Mouse (Mus musculus): ENCODE data around the gene Fam208a. TPM values are rescaled to one million over a fixed set of nuclear protein-coding genes. Genes with fewer than 3 reads are reported as not detected.

The Fam208a gene
- 15.7 and 16.2 TPM in 2 replicates for polyA plus RNA-seq (2015; fragmentation: Nextera tagmentation; extraction: Ambion mirVana)

- Histone ChIP-seq H3K27me3 (peaks cover 4% of the 10 kb centered on the region; the same call in 1 of the 2 replicates), H3K4me1 (peaks cover 7% of the 10 kb centered on the region; the same call in 1 of the 2 replicates), H3K4me3 (peak within 1 kb of the TSS; percentile 72), H3K36me3 (ENCODE audit: poor library complexity, severe bottlenecking) (peaks cover 23% of the 10 kb centered on the region), H3K9me3 (replicated peaks) (peaks cover 5% of the 10 kb centered on the region; the same call in 1 of the 2 replicates), H3K4me2 (peak within 1 kb of the TSS; percentile 79), H3K27ac (peak within 1 kb of the TSS; percentile 98), H3K9ac (peak within 1 kb of the TSS; percentile 88)
- 2% methylated on average over 32 of the region's 43 CpGs for WGBS
- peak; percentile 98 for ATAC-seq
Measured at GRCm38 (mm10) chr14:27428573-27428972, at the start of gene Fam208a. Fam208a (plus strand) TSS chr14:27428834.

DNA sequence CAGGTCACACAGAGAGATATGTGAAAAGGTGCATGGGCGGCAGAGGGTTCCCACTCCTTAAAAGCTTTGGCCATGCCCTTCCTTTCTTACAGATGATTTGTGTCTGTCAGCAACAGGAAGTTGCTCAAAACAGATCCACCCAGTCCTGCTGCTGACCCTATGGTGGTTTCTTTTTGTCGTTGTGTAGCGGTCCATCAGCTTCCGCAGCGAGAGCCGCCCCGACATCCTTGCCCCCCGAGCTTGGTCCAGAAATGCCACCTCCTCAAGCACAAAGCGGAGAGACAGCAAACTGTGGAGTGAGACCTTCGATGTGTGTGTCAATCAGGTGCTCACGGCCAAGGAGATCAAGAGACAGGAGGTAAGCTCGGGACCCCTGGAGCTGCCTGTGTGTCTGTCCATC lies 49.2 kb upstream of the Fam208a start:
- 89% methylated on average over 12 of the region's 12 CpGs for WGBS
- no peak for ATAC-seq

DNA sequence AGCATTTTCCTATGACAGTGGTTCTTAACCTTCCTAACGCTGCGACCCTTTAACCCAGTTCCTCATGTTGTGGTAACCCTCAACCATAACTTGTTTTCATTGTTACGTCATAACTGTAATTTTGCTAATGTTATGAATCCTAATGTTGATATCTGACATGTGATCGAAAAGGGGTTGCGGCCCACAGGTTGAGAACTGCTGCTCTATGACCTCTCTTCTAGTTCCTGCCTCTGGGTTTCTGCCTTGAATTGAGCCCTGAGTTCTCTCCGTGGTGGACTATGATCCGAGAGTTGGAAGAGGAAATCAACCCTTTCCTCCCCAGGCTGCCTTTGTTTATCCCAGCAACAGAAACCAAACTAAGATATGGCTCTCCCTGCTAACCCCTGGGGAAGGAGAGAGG lies 47.2 kb upstream of the Fam208a start:
- 91% methylated on average over 7 of the region's 7 CpGs for WGBS
- H3K36me3 ChIP-seq (ENCODE audit: poor library complexity, severe bottlenecking), result no peaks in the 10 kb centered on the region
- H3K27me3 ChIP-seq, result no peaks in the 10 kb centered on the region
- no peaks in the 10 kb centered on the region for H3K4me1 ChIP-seq
- H3K4me2 ChIP-seq, result no peak overlapping the region
- H3K9me3 ChIP-seq (replicated peaks), result no peaks in the 10 kb centered on the region
- H3K4me3 ChIP-seq, result no peak overlapping the region
- H3K9ac ChIP-seq, result no peak overlapping the region
- H3K27ac ChIP-seq, result no peak overlapping the region
- no peak for ATAC-seq

More for the DNA sequence above, 49.2 kb upstream of the Fam208a start:
- Histone ChIP-seq H3K4me1 (no peaks in the 10 kb centered on the region), H3K27ac (no peak overlapping the region), H3K27me3 (no peaks in the 10 kb centered on the region), H3K4me2 (no peak overlapping the region), H3K9ac (no peak overlapping the region), H3K36me3 (ENCODE audit: poor library complexity, severe bottlenecking) (no peaks in the 10 kb centered on the region), H3K9me3 (replicated peaks) (no peaks in the 10 kb centered on the region), H3K4me3 (no peak overlapping the region)

GRCm38 (mm10) chr14:27383321-27383830 lies 45.3 kb upstream of the Fam208a start:
- Histone ChIP-seq H3K4me3 (no peak overlapping the region), H3K9ac (no peak overlapping the region), H3K4me1 (no peaks in the 10 kb centered on the region), H3K36me3 (ENCODE audit: poor library complexity, severe bottlenecking) (no peaks in the 10 kb centered on the region), H3K27ac (no peak overlapping the region), H3K9me3 (replicated peaks) (no peaks in the 10 kb centered on the region), H3K27me3 (no peaks in the 10 kb centered on the region), H3K4me2 (no peak overlapping the region)
- no peak for ATAC-seq
- 92% methylated on average over 5 of the region's 5 CpGs for WGBS

- H3K9me3 ChIP-seq (replicated peaks), result no peaks in the 10 kb centered on the region
- no peak overlapping the region for H3K9ac ChIP-seq
- 85% methylated on average over 4 of the region's 4 CpGs for WGBS
- no peak overlapping the region for H3K27ac ChIP-seq
- no peak for ATAC-seq
- H3K4me2 ChIP-seq, result no peak overlapping the region
- no peaks in the 10 kb centered on the region for H3K36me3 ChIP-seq (ENCODE audit: poor library complexity, severe bottlenecking)
- H3K4me3 ChIP-seq, result no peak overlapping the region
- no peaks in the 10 kb centered on the region for H3K4me1 ChIP-seq
- no peaks in the 10 kb centered on the region for H3K27me3 ChIP-seq
Measured at GRCm38 (mm10) chr14:27384143-27384542, 44.5 kb upstream of the Fam208a start.

- Histone ChIP-seq H3K9ac (no peak overlapping the region), H3K4me2 (no peak overlapping the region), H3K4me3 (no peak overlapping the region), H3K9me3 (replicated peaks) (no peaks in the 10 kb centered on the region), H3K36me3 (ENCODE audit: poor library complexity, severe bottlenecking) (no peaks in the 10 kb centered on the region), H3K4me1 (no peaks in the 10 kb centered on the region), H3K27ac (no peak overlapping the region), H3K27me3 (no peaks in the 10 kb centered on the region)
- no peak for ATAC-seq
Measured at GRCm38 (mm10) chr14:27388616-27389015, 40.0 kb upstream of the Fam208a start.

GRCm38 (mm10) chr14:27389722-27390121 lies 38.9 kb upstream of the Fam208a start:
- Histone ChIP-seq H3K27me3 (no peaks in the 10 kb centered on the region), H3K9ac (no peak overlapping the region), H3K4me1 (no peaks in the 10 kb centered on the region), H3K27ac (no peak overlapping the region), H3K4me2 (no peak overlapping the region), H3K9me3 (replicated peaks) (no peaks in the 10 kb centered on the region), H3K4me3 (no peak overlapping the region), H3K36me3 (ENCODE audit: poor library complexity, severe bottlenecking) (no peaks in the 10 kb centered on the region)
- 77% methylated on average over 2 of the region's 2 CpGs for WGBS
- no peak for ATAC-seq

GRCm38 (mm10) chr14:27390663-27391062 lies 38.0 kb upstream of the Fam208a start:
- H3K4me2 ChIP-seq, result no peak overlapping the region
- H3K9me3 ChIP-seq (replicated peaks), result no peaks in the 10 kb centered on the region
- H3K27me3 ChIP-seq, result no peaks in the 10 kb centered on the region
- no peaks in the 10 kb centered on the region for H3K36me3 ChIP-seq (ENCODE audit: poor library complexity, severe bottlenecking)
- H3K4me1 ChIP-seq, result no peaks in the 10 kb centered on the region
- no peak overlapping the region for H3K9ac ChIP-seq
- H3K4me3 ChIP-seq, result no peak overlapping the region
- H3K27ac ChIP-seq, result no peak overlapping the region
- WGBS, result 33% methylated on average over 7 of the region's 7 CpGs
- no peak for ATAC-seq

- no peaks in the 10 kb centered on the region for H3K4me1 ChIP-seq
- no peak overlapping the region for H3K27ac ChIP-seq
- no peak overlapping the region for H3K9ac ChIP-seq
- ATAC-seq, result no peak
- H3K27me3 ChIP-seq, result no peaks in the 10 kb centered on the region
- no peaks in the 10 kb centered on the region for H3K9me3 ChIP-seq (replicated peaks)
- no peak overlapping the region for H3K4me2 ChIP-seq
- H3K36me3 ChIP-seq (ENCODE audit: poor library complexity, severe bottlenecking), result no peaks in the 10 kb centered on the region
- H3K4me3 ChIP-seq, result no peak overlapping the region
- 67% methylated on average over 9 of the region's 9 CpGs for WGBS
Measured at GRCm38 (mm10) chr14:27391776-27392308, 36.8 kb upstream of the Fam208a start.

DNA sequence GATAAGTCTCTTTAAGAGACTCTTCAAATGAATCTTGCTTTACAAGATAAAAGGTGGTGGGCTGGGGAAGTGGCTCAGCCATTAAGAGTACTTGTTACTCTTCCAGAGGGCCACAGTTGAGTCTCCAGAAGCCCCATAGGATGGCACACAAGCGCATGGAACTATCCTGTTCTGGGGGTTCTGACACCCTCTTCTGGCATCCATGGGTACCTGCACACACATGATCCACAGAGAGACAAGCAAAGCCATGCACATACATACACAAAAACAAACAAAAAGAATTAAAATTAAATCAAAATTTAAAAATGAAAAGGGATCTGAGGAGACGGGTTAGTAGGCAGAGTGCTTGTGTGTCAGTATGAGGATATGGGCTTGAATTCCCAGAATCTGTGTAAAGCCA lies 36.0 kb upstream of the Fam208a start:
- 94% methylated on average over 2 of the region's 2 CpGs for WGBS
- Histone ChIP-seq H3K9me3 (replicated peaks) (no peaks in the 10 kb centered on the region), H3K4me2 (no peak overlapping the region), H3K36me3 (ENCODE audit: poor library complexity, severe bottlenecking) (no peaks in the 10 kb centered on the region), H3K4me3 (no peak overlapping the region), H3K27ac (no peak overlapping the region), H3K9ac (no peak overlapping the region), H3K27me3 (no peaks in the 10 kb centered on the region), H3K4me1 (no peaks in the 10 kb centered on the region)
- ATAC-seq, result no peak

DNA sequence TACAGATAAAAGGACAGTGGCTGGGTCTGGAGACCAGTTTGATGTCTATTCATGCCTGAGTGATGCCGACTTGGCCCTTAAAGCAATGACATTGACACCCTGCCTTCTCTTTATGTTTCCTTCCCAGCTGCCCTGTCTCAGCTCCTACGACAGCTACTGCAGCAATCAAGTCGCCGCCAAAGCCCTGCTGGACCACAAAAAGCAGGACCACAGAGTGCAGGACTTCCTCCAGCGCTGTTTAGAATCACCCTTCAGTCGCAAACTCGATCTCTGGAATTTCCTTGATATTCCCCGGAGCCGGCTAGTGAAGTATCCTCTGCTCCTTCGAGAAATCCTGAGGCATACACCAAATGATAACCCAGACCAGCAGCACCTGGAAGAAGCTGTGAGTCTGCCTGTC lies 34.8 kb upstream of the Fam208a start:
- H3K4me3 ChIP-seq, result no peak overlapping the region
- no peak overlapping the region for H3K9ac ChIP-seq
- no peaks in the 10 kb centered on the region for H3K9me3 ChIP-seq (replicated peaks)
- no peaks in the 10 kb centered on the region for H3K4me1 ChIP-seq
- ATAC-seq, result no peak
- no peaks in the 10 kb centered on the region for H3K36me3 ChIP-seq (ENCODE audit: poor library complexity, severe bottlenecking)
- no peak overlapping the region for H3K4me2 ChIP-seq
- no peak overlapping the region for H3K27ac ChIP-seq
- WGBS, result 75% methylated on average over 10 of the region's 10 CpGs
- no peaks in the 10 kb centered on the region for H3K27me3 ChIP-seq

- Histone ChIP-seq H3K9me3 (replicated peaks) (no peaks in the 10 kb centered on the region), H3K27ac (no peak overlapping the region), H3K9ac (no peak overlapping the region), H3K27me3 (no peaks in the 10 kb centered on the region), H3K4me3 (no peak overlapping the region), H3K4me2 (no peak overlapping the region), H3K4me1 (no peaks in the 10 kb centered on the region), H3K36me3 (ENCODE audit: poor library complexity, severe bottlenecking) (no peaks in the 10 kb centered on the region)
- no peak for ATAC-seq
- WGBS, result 82% methylated on average over 7 of the region's 7 CpGs
Measured at GRCm38 (mm10) chr14:27396424-27396823, 32.2 kb upstream of the Fam208a start.

DNA sequence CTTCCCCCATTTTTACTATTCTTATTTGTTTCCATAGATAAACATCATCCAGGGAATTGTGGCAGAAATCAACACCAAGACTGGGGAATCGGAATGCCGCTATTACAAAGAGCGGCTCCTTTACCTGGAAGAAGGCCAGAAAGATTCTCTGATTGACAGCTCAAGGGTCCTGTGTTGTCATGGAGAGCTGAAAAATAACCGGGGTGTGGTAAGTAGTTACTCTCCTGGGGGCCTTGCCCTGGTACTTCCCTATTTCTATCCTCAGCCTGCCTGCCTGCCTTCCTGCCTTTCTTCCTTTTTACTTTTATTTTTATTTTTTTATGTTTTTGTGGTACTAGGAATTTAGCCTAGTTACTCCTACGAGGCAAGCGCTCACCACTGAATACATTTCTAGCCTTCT lies 31.1 kb upstream of the Fam208a start:
- Histone ChIP-seq H3K27me3 (no peaks in the 10 kb centered on the region), H3K4me3 (no peak overlapping the region), H3K4me2 (no peak overlapping the region), H3K9me3 (replicated peaks) (no peaks in the 10 kb centered on the region), H3K4me1 (no peaks in the 10 kb centered on the region), H3K36me3 (ENCODE audit: poor library complexity, severe bottlenecking) (no peaks in the 10 kb centered on the region), H3K9ac (no peak overlapping the region), H3K27ac (no peak overlapping the region)
- no peak for ATAC-seq
- 80% methylated on average over 6 of the region's 6 CpGs for WGBS
